Mouse (Mus musculus): ENCODE data around the gene Idua. TPM values are rescaled to one million over a fixed set of nuclear protein-coding genes. Genes with fewer than 3 reads are reported as not detected.

Idua gene
- polyA plus RNA-seq, 1 experiment from 2014 or later, result 12.3 TPM

DNA sequence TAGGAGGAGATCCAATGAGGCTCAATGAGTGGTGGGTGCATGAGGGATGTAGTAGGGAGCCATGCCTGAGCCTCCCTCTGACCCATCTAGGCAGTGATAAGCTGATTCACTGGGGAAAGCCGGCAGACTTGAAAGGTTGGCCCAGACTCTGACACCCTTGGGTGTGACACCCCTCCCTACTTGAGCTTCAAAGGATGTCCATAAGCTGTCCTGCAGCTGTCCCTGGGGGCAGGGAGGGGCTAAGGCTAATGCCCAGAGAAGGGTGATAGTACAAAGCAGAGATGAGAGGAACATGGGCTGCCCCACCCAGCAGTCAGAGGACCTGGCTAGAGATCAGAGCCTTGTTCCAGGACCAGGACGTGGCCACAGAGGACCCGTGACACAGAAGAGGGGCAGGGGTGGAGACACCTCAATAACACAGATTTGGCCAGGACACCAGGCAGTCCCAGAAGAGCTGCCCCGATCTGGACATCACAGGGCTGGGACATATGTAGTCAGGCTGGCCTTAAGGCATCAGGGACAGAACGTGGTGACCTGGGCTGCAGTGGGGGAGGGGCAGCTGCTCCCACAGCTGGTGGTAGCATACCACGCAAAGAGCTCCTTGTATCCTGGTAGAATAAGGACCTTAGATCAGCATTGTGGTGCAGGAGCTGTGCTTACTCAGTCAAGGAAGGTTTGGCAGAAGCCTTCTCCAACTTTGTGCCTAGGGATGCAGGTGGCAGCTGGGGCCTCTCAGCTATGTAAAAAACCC is 49.0 kb downstream of the Idua start:
- Histone ChIP-seq H3K27ac (ENCODE audit: low read depth) (no peak overlapping the region), H3K4me2 (no peak overlapping the region), H3K36me3 (ENCODE audit: insufficient read depth) (peaks cover 31% of the 10 kb centered on the region), H3K9ac (no peak overlapping the region), H3K4me1 (ENCODE audit: insufficient read depth) (no peaks in the 10 kb centered on the region), H3K9me3 (ENCODE audit: low read depth, low read length) (no peaks in the 10 kb centered on the region), H3K27me3 (ENCODE audit: insufficient read depth, low read length) (no peaks in the 10 kb centered on the region), H3K4me3 (ENCODE audit: low read depth, low read length) (no peak overlapping the region)
- peak; percentile 18; the same call in 1 of the 2 replicates for ATAC-seq (ENCODE audit: insufficient read depth)
- TF ChIP-seq CTCF (IDR thresholded peaks at IDR 0.05; ENCODE audit: low read depth), result no peak
- WGBS, result 48% methylated on average over 6 of the region's 6 CpGs
- no peak for DNase-seq

DNA sequence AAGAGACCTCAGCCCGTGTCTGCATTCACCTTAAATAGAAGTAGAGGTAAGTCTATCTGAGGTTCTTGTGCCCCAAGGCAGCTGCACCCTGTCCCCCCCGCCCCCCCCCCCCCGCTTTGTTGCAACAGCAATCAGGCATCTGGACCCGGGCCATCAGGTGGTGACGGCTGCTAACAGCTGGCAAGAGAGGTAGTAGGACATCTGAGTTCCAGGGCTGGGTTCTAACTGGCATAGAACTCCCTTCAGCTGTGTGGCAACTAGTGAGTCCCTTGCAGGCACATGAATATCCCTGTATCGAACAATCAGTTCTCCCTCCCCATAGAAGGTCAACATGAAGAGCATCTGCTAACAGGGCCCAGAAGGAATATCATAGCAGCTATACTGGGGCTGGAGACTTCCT is 51.8 kb downstream of the Idua start:
- no peak for ATAC-seq (ENCODE audit: insufficient read depth)
- Histone ChIP-seq H3K9me3 (ENCODE audit: low read depth, low read length) (no peaks in the 10 kb centered on the region), H3K4me2 (no peak overlapping the region), H3K9ac (no peak overlapping the region), H3K27ac (ENCODE audit: low read depth) (no peak overlapping the region), H3K4me1 (ENCODE audit: insufficient read depth) (no peaks in the 10 kb centered on the region), H3K36me3 (ENCODE audit: insufficient read depth) (peaks cover 6% of the 10 kb centered on the region), H3K4me3 (ENCODE audit: low read depth, low read length) (no peak overlapping the region), H3K27me3 (ENCODE audit: insufficient read depth, low read length) (no peaks in the 10 kb centered on the region)
- 76% methylated on average over 6 of the region's 6 CpGs for WGBS
- TF ChIP-seq CTCF (IDR thresholded peaks at IDR 0.05; ENCODE audit: low read depth), result no peak
- no peak for DNase-seq

DNA sequence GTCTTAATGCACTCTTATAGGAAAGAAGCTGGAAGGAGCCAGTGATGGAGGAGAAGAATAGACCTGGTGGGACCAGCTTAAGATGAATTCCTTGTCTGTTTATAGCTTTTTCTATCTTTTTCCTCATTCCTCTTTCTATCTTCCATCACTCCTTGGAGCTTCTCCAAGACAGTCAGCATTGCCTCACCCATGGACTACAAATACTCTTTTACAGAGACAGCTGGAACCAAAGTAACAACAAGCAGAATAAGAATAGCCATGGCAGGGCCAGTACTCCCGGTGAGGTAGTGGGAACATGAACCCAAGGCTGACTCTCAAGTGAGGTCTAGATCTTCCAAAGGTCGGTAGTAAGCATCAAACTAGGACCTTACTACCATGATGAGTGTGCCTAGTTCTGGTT is 53.0 kb downstream of the Idua start:
- ATAC-seq (ENCODE audit: insufficient read depth) (no peak), DNase-seq (no peak)
- Histone ChIP-seq H3K27me3 (ENCODE audit: insufficient read depth, low read length) (no peaks in the 10 kb centered on the region), H3K9me3 (ENCODE audit: low read depth, low read length) (no peaks in the 10 kb centered on the region), H3K9ac (no peak overlapping the region), H3K4me3 (ENCODE audit: low read depth, low read length) (no peak overlapping the region), H3K36me3 (ENCODE audit: insufficient read depth) (no peaks in the 10 kb centered on the region), H3K4me2 (no peak overlapping the region), H3K4me1 (ENCODE audit: insufficient read depth) (no peaks in the 10 kb centered on the region), H3K27ac (ENCODE audit: low read depth) (no peak overlapping the region)
- 77% methylated on average over 2 of the region's 2 CpGs for WGBS
- TF ChIP-seq CTCF (IDR thresholded peaks at IDR 0.05; ENCODE audit: low read depth), result no peak

DNA sequence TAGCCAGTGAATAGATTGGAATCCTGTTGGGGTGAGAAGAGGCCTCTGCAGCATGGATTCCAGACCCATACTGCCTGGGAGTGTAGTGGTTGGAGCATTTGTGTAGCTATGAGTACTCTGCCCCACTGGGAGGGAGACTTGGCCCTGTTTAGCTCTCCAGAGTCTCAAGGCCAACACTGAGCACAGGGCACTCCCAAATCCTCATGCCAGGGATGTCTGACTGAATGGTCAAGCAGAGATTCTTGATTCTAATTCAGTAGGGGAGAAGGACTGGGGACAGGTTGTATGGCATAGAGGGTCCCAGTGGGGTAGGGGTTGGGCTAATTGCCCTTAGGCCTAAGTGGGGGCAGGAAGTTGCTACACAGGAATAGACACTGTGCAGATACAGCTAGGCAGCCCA is 53.6 kb downstream of the Idua start:
- H3K27ac ChIP-seq (ENCODE audit: low read depth), result peak overlapping the region; percentile 16; the same call in 1 of the 2 replicates
- H3K27me3 ChIP-seq (ENCODE audit: insufficient read depth, low read length), result no peaks in the 10 kb centered on the region
- no peaks in the 10 kb centered on the region for H3K9me3 ChIP-seq (ENCODE audit: low read depth, low read length)
- H3K36me3 ChIP-seq (ENCODE audit: insufficient read depth), result no peaks in the 10 kb centered on the region
- H3K4me1 ChIP-seq (ENCODE audit: insufficient read depth), result no peaks in the 10 kb centered on the region
- no peak overlapping the region for H3K9ac ChIP-seq
- ATAC-seq (ENCODE audit: insufficient read depth) (no peak), DNase-seq (no peak)
- H3K4me2 ChIP-seq, result no peak overlapping the region
- H3K4me3 ChIP-seq (ENCODE audit: low read depth, low read length), result no peak overlapping the region
- no peak for TF ChIP-seq CTCF (IDR thresholded peaks at IDR 0.05; ENCODE audit: low read depth)

DNA sequence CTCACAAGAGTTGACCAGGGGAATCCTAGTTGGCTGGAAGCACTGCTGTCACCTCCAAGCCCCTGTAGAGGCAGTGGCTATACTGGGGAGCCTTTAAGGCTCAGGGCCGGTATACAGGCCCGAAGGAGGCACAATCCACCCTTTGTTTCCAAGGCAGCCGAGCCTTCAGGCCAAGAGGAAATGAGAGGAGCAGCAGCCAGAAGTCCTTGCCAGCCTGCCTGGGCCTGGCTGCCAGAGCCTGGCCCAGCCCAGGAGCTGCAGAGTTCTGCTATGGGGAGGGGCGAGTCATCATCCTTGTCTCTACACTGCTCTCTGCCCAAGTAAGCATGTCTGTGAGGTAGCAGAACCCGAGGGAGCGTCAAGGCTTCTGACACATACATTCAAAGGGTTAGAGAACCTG is 54.0 kb downstream of the Idua start:
- Histone ChIP-seq H3K27ac (ENCODE audit: low read depth) (peak overlapping the region; percentile 16; the same call in 1 of the 2 replicates), H3K4me2 (no peak overlapping the region), H3K9ac (no peak overlapping the region), H3K4me3 (ENCODE audit: low read depth, low read length) (no peak overlapping the region), H3K27me3 (ENCODE audit: insufficient read depth, low read length) (no peaks in the 10 kb centered on the region), H3K36me3 (ENCODE audit: insufficient read depth) (no peaks in the 10 kb centered on the region), H3K9me3 (ENCODE audit: low read depth, low read length) (no peaks in the 10 kb centered on the region), H3K4me1 (ENCODE audit: insufficient read depth) (no peaks in the 10 kb centered on the region)
- DNase-seq, result peak; percentile 19
- no peak for TF ChIP-seq CTCF (IDR thresholded peaks at IDR 0.05; ENCODE audit: low read depth)
- 61% methylated on average over 6 of the region's 6 CpGs for WGBS
- peak; percentile 47; the same call in 1 of the 2 replicates for ATAC-seq (ENCODE audit: insufficient read depth)

DNA sequence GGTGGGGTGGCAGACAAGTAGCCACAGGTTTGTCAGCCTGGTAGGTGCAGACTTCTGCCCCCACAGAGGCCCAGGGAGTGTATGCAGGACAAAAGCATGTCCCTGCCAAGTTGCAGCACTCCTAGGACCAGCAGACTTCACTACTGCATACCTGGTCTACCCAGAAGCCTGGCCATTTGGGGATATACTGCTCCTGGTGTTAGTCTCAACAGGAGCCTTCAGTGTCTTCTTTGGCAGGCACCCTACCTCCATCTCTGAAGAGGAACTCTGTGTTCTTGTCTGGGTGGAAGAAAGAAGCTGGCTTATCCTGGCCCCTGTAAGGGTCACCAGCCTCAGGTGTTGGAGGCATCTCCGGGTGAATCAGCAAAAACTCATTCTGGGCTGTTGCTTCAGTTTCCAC is 55.8 kb downstream of the Idua start:
- 67% methylated on average over 1 of the region's 1 CpGs for WGBS
- H3K27ac ChIP-seq (ENCODE audit: low read depth), result no peak overlapping the region
- H3K27me3 ChIP-seq (ENCODE audit: insufficient read depth, low read length), result no peaks in the 10 kb centered on the region
- no peaks in the 10 kb centered on the region for H3K9me3 ChIP-seq (ENCODE audit: low read depth, low read length)
- no peak overlapping the region for H3K4me3 ChIP-seq (ENCODE audit: low read depth, low read length)
- DNase-seq, result no peak
- no peak for ATAC-seq (ENCODE audit: insufficient read depth)
- TF ChIP-seq CTCF (IDR thresholded peaks at IDR 0.05; ENCODE audit: low read depth), result no peak
- no peak overlapping the region for H3K9ac ChIP-seq
- no peaks in the 10 kb centered on the region for H3K4me1 ChIP-seq (ENCODE audit: insufficient read depth)
- no peak overlapping the region for H3K4me2 ChIP-seq
- H3K36me3 ChIP-seq (ENCODE audit: insufficient read depth), result no peaks in the 10 kb centered on the region

DNA sequence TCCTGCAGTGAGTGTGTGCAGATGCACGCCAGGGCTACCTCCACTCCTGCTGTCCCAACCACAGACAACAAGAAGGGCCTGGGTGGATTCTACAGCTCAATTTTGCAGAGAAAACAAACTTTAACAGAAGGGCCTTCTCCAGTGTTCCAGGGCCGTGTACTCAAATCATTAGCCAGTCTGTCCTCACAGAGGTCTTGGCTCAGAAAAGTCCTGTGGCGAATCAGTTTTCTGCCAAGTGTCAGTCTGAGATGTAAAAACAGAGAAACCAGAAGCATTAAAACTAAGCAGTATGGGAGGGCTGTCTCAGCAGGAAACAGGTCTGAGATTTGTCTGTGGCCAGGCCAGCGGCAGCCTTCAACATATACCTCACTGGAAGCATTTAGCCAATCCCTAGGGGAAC is 57.9 kb downstream of the Idua start:
- H3K9me3 ChIP-seq (ENCODE audit: low read depth, low read length), result no peaks in the 10 kb centered on the region
- no peaks in the 10 kb centered on the region for H3K36me3 ChIP-seq (ENCODE audit: insufficient read depth)
- H3K4me3 ChIP-seq (ENCODE audit: low read depth, low read length), result no peak overlapping the region
- H3K27ac ChIP-seq (ENCODE audit: low read depth), result no peak overlapping the region
- TF ChIP-seq CTCF (IDR thresholded peaks at IDR 0.05; ENCODE audit: low read depth), result no peak
- no peak for DNase-seq
- no peaks in the 10 kb centered on the region for H3K27me3 ChIP-seq (ENCODE audit: insufficient read depth, low read length)
- H3K9ac ChIP-seq, result no peak overlapping the region
- 41% methylated on average over 4 of the region's 4 CpGs for WGBS
- no peaks in the 10 kb centered on the region for H3K4me1 ChIP-seq (ENCODE audit: insufficient read depth)
- no peak overlapping the region for H3K4me2 ChIP-seq
- ATAC-seq (ENCODE audit: insufficient read depth), result no peak

All from lung, embryonic 14.5 days (tissue).